Mouse (Mus musculus): ENCODE measurements around the gene Tent5c.

GRCm38 (mm10) chr3:100429667-100430066 lies 59.5 kb downstream of the Tent5c start:
- no peak for TF ChIP-seq CTCF (IDR thresholded peaks at IDR 0.05; ENCODE audit: low read depth)
- TF ChIP-seq EP300 (IDR thresholded peaks at IDR 0.05; ENCODE audit: low read depth) = peak; percentile 82

Measured in liver, embryonic 14.5 days (tissue).